Mouse (Mus musculus) MEL (cell line): ENCODE measurements around the gene Pcif1. TPM values are rescaled to one million over a fixed set of nuclear protein-coding genes. Genes with fewer than 3 reads are reported as not detected.

Experiments used
- DNase-seq: peaks from one replicate; pipeline ENCODE4 v3.0.0; 2011; ENCODE audit warnings: low read depth, low spot score
- H3K27ac ChIP-seq: 2 replicates; pipeline ENCODE4 v1.5.1; 2012; ENCODE audit warnings: low read depth, mild to moderate bottlenecking, control low read depth, low read length, moderate library complexity; ENCODE audit not compliant: control insufficient read depth
- H3K27me3 ChIP-seq, 2 experiments: fragments of 150-350 bp in 1 of 2; sonication (generic) in 1 of 2; 2 replicates each; pipeline ENCODE4 v1.6.1; 2012; ENCODE audit warnings: low read length in 2 of 2, mild to moderate bottlenecking in 2 of 2, improper control_type of control experiment in 1 of 2, moderate library complexity in 1 of 2; ENCODE audit not compliant: insufficient read depth in 2 of 2, control insufficient read depth in 1 of 2
- H3K36me3 ChIP-seq, 2 experiments: 2 replicates each; pipeline ENCODE4 v1.6.1; 2012 to 2014; ENCODE audit warnings: low read length in 2 of 2, improper control_type of control experiment in 1 of 2, inconsistent platforms in 1 of 2, mild to moderate bottlenecking in 1 of 2; ENCODE audit not compliant: insufficient read depth in 2 of 2, control insufficient read depth in 1 of 2
- H3K4me1 ChIP-seq, 2 experiments: fragments of 150-350 bp in 1 of 2; sonication (generic) in 1 of 2; 2 replicates each; pipeline ENCODE4 v1.6.1; 2012; ENCODE audit warnings: low read length in 2 of 2, improper control_type of control experiment in 1 of 2, mild to moderate bottlenecking in 1 of 2; ENCODE audit not compliant: insufficient read depth in 2 of 2, control insufficient read depth in 1 of 2
- H3K4me3 ChIP-seq, 2 experiments: fragments of 150-350 bp in 1 of 2; sonication (generic) in 1 of 2; 2 replicates each; pipeline ENCODE4 v1.5.1; 2012; ENCODE audit warnings: low read depth in 2 of 2, low read length in 2 of 2, mild to moderate bottlenecking in 2 of 2, moderate library complexity in 2 of 2, control low read depth in 1 of 2, improper control_type of control experiment in 1 of 2; ENCODE audit not compliant: control insufficient read depth in 1 of 2, insufficient read depth in 1 of 2
- H3K79me2 ChIP-seq: 2 replicates; pipeline ENCODE4 v1.6.1; 2012; ENCODE audit warnings: mild to moderate bottlenecking, low read length, moderate library complexity; ENCODE audit not compliant: control insufficient read depth, poor library complexity, insufficient read depth
- H3K9ac ChIP-seq: 2 replicates; pipeline ENCODE4 v1.6.1; 2012; ENCODE audit warnings: low read depth, mild to moderate bottlenecking, control low read depth, low read length, moderate library complexity; ENCODE audit not compliant: control insufficient read depth, poor library complexity, severe bottlenecking
- H3K9me3 ChIP-seq: fragments of 150-350 bp; sonication (generic); replicated peaks from 2 replicates; pipeline ENCODE4 v1.6.1; 2012; ENCODE audit warnings: mild to moderate bottlenecking, low read length, improper control_type of control experiment, moderate library complexity; ENCODE audit not compliant: insufficient read depth
- CTCF ChIP-seq, 3 experiments: IDR thresholded peaks in 2 of 3; conservative IDR thresholded peaks in 1 of 3; 2 replicates each; pipeline ENCODE4 v1.5.1; 2011 to 2012; ENCODE audit warnings: low read length in 3 of 3, low read depth in 2 of 3, mild to moderate bottlenecking in 2 of 3, improper control_type of control experiment in 1 of 3, inconsistent platforms in 1 of 3, mixed read lengths in 1 of 3, moderate library complexity in 1 of 3; ENCODE audit not compliant: control insufficient read depth in 1 of 3, insufficient read depth in 1 of 3, poor library complexity in 1 of 3, severe bottlenecking in 1 of 3
- ELF1 ChIP-seq: IDR thresholded peaks from 2 replicates; pipeline ENCODE4 v1.6.1; 2014; ENCODE audit warnings: low read depth, mild to moderate bottlenecking, inconsistent platforms, low read length, improper control_type of control experiment, moderate library complexity
- GABPA ChIP-seq: IDR thresholded peaks from 2 replicates; pipeline ENCODE4 v1.6.1; 2012; ENCODE audit warnings: low read depth, mild to moderate bottlenecking, inconsistent platforms, low read length, improper control_type of control experiment, moderate library complexity
- HCFC1 ChIP-seq: IDR thresholded peaks from 2 replicates; pipeline ENCODE4 v1.6.1; 2012; ENCODE audit warnings: low read depth, mild to moderate bottlenecking, inconsistent platforms, low read length, improper control_type of control experiment, moderate library complexity
- MAFK ChIP-seq: IDR thresholded peaks from 2 replicates; pipeline ENCODE4 v1.6.1; 2011; ENCODE audit warnings: low read depth, mild to moderate bottlenecking, low read length, improper control_type of control experiment, borderline replicate concordance
- MEF2A ChIP-seq: IDR thresholded peaks from 2 replicates; pipeline ENCODE4 v1.6.1; 2014; ENCODE audit warnings: low read depth, mild to moderate bottlenecking, inconsistent platforms, low read length, improper control_type of control experiment; ENCODE audit not compliant: poor library complexity, insufficient replicate concordance, severe bottlenecking; ENCODE audit errors: extremely low read depth
- NELFE ChIP-seq: IDR thresholded peaks from 2 replicates; pipeline ENCODE4 v1.6.1; 2011; ENCODE audit warnings: low read depth, low read length, improper control_type of control experiment
- NRF1 ChIP-seq: IDR thresholded peaks from 2 replicates; pipeline ENCODE4 v1.6.1; 2014; ENCODE audit warnings: low read depth, mild to moderate bottlenecking, inconsistent platforms, low read length, improper control_type of control experiment, moderate library complexity; ENCODE audit not compliant: poor library complexity, insufficient read depth, severe bottlenecking
- POLR2A ChIP-seq, 2 experiments: IDR thresholded peaks; 2 replicates each; pipeline ENCODE4 v1.6.1; 2011 to 2012; ENCODE audit warnings: low read length in 2 of 2, mild to moderate bottlenecking in 2 of 2, control low read depth in 1 of 2, improper control_type of control experiment in 1 of 2, low read depth in 1 of 2, moderate library complexity in 1 of 2; ENCODE audit not compliant: control insufficient read depth in 1 of 2, insufficient read depth in 1 of 2, poor library complexity in 1 of 2
- POLR2AphosphoS5 ChIP-seq: IDR thresholded peaks from 2 replicates; pipeline ENCODE4 v1.6.1; 2012; ENCODE audit warnings: low read depth, borderline replicate concordance, mild to moderate bottlenecking, inconsistent platforms, low read length, moderate library complexity, mixed read lengths
- SIN3A ChIP-seq: IDR thresholded peaks from 2 replicates; pipeline ENCODE4 v1.6.1; 2012; ENCODE audit warnings: low read length, improper control_type of control experiment, inconsistent platforms
- USF1 ChIP-seq: IDR thresholded peaks from 2 replicates; pipeline ENCODE4 v1.6.1; 2014; ENCODE audit warnings: low read depth, mild to moderate bottlenecking, inconsistent platforms, low read length, improper control_type of control experiment, moderate library complexity
- USF2 ChIP-seq, 2 experiments: IDR thresholded peaks; 2 replicates each; pipeline ENCODE4 v1.6.1; 2011 to 2012; ENCODE audit warnings: improper control_type of control experiment in 2 of 2, low read length in 2 of 2, borderline replicate concordance in 1 of 2, inconsistent platforms in 1 of 2, low read depth in 1 of 2, mild to moderate bottlenecking in 1 of 2; ENCODE audit not compliant: insufficient read depth in 1 of 2
- ZC3H11A ChIP-seq: IDR thresholded peaks from 2 replicates; pipeline ENCODE4 v1.6.1; 2012; ENCODE audit warnings: low read depth, mild to moderate bottlenecking, inconsistent platforms, low read length, improper control_type of control experiment
- polyA plus RNA-seq, 2 experiments: library from polyadenylated mRNA; stranded (reverse) in 1 of 2; unstranded in 1 of 2; fragments of >175 nt in 1 of 2; fragments of >200 nt in 1 of 2; gene quantifications; 2 replicates each; pipeline versions ENCODE4 v1.2.1 to v1.2.4; 2012; ENCODE audit warnings: low replicate concordance in 2 of 2, low read depth in 1 of 2; ENCODE audit not compliant: insufficient read length in 2 of 2, insufficient read depth in 1 of 2, missing spikeins in 1 of 2
- total RNA-seq: library from RNA; depleted of rRNA; stranded (reverse); fragments of 300-350 nt; gene quantifications from 2 replicates; pipeline ENCODE4 v1.2.3, GENCODE M21; 2012

Pcif1 gene
- total and polyA plus RNA-seq, 3 experiments, result 46.8 to 118 TPM; not detected in 1

- TF ChIP-seq NRF1 (peak; percentile 22; the same call in 1 of the 2 replicates), NELFE (0 out of 2 replicates have a peak, but pooled peaks have one; percentile 33), GABPA (no peak), USF2 (IDR thresholded peaks at IDR 0.05; ENCODE audit: borderline replicate concordance in 1 of 2, insufficient read depth in 1 of 2, low read depth in 1 of 2, low read length in 2 of 2) (peak in 1 of 2 experiments; percentile 40; a peak in 1 of 4 replicates), ZC3H11A (no peak), HCFC1 (no peak; the same call in 1 of the 2 replicates), SIN3A (peak; percentile 61), USF1 (peak; percentile 88), MAFK (no peak), CTCF (IDR thresholded peaks at IDR 0.05 in 2 of 3, conservative IDR thresholded peaks at IDR 0.05 in 1 of 3; ENCODE audit: control insufficient read depth in 1 of 3, insufficient read depth in 1 of 3, low read depth in 2 of 3, low read length in 3 of 3, poor library complexity in 1 of 3, severe bottlenecking in 1 of 3) (no peak), ELF1 (0 out of 2 replicates have a peak, but pooled peaks have one; percentile 18), POLR2AphosphoS5 (no peak), MEF2A (no peak)
Observed at GRCm38 (mm10) chr2:164857101-164857821, 21.8 kb upstream of the Pcif1 start, which contains the start of gene Pltp (continued).

GRCm38 (mm10) chr2:164857842-164858553, 21.1 kb upstream of the Pcif1 start:
- Histone ChIP-seq H3K36me3 (peaks cover 0 to 16% of the 10 kb centered on the region in 2 experiments; a peak in 2 of 4 replicates), H3K9ac (peak overlapping the region; percentile 67), H3K27ac (peak overlapping the region; percentile 28; the same call in 1 of the 2 replicates), H3K27me3 (no peaks in the 10 kb centered on the region), H3K9me3 (no peaks in the 10 kb centered on the region), H3K4me3 (peak overlapping the region; percentile 69 to 71), H3K4me1 (peaks cover 10 to 26% of the 10 kb centered on the region in 2 experiments), H3K79me2 (no peaks in the 10 kb centered on the region; the same call in 1 of the 2 replicates)
- peak; percentile 47 for DNase-seq
- peak in 1 of 2 experiments; percentile 10; a peak in 1 of 4 replicates for TF ChIP-seq POLR2A (IDR thresholded peaks at IDR 0.05; ENCODE audit: control insufficient read depth in 1 of 2, insufficient read depth in 1 of 2, low read depth in 1 of 2, low read length in 2 of 2, poor library complexity in 1 of 2)
- no peak for TF ChIP-seq NRF1
